Mouse (Mus musculus) liver, adult 2 months (tissue): Measurements from ENCODE around the gene Scoc.

Experiments
- CTCF ChIP-seq: fragments of 200-500 bp; IDR thresholded peaks from 2 replicates; pipeline ENCODE4 v1.5.1; 2011; ENCODE audit warnings: low read depth, low read length, control low read depth
- POLR2A ChIP-seq: fragments of 200-500 bp; IDR thresholded peaks from 2 replicates; pipeline ENCODE4 v1.6.1; 2011; ENCODE audit warnings: low read length, control low read depth; ENCODE audit not compliant: insufficient read depth; ENCODE audit errors: extremely low read depth

DNA sequence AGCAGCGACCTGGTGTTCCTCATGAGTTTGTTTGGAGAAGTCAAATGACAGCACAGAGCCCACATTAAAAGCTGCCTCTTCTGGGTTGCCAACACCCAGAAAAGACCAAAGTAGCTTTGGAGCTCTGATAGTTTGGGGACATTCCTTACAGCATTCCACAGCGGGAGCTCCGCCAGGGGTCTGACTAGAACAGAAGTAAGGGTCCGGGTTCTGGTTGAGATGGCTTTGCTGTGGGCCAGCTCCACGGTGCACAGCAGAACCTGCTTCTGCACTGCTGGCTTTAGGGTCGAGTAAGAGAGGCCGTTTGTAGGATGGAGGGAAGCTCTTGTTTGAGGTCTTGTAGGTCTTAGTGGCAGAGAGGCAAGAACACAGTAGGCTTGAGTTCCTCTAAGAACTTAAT, 49.7 kb downstream of the Scoc start:
- no peak for TF ChIP-seq POLR2A
- no peak for TF ChIP-seq CTCF
